Mouse (Mus musculus) B cell, adult 2 months (primary cell): ENCODE results near the gene Hes5.

Source experiments
- DNase-seq, 2 experiments: peaks; one replicate each; pipeline ENCODE4 v3.0.0; 2022

Hes5 gene

GRCm38 (mm10) chr4:154965856-154966255 lies 5.1 kb downstream of the Hes5 start:
- DNase-seq: no peak

GRCm38 (mm10) chr4:154967173-154967572 lies 6.5 kb downstream of the Hes5 start:
- DNase-seq: peak; percentile 72 to 73

- no peak for DNase-seq
Measured at GRCm38 (mm10) chr4:154972546-154972945, 11.8 kb downstream of the Hes5 start.

- DNase-seq: no peak
Measured at GRCm38 (mm10) chr4:154974163-154974611, 13.5 kb downstream of the Hes5 start.

GRCm38 (mm10) chr4:154980110-154980509 lies 19.4 kb downstream of the Hes5 start:
- DNase-seq: peak in 1 of 2 experiments; percentile 15

- DNase-seq: no peak
Measured at GRCm38 (mm10) chr4:154981076-154981475, 20.4 kb downstream of the Hes5 start.

GRCm38 (mm10) chr4:154981530-154981929 lies 20.8 kb downstream of the Hes5 start:
- peak; percentile 47 to 49 for DNase-seq

- DNase-seq: no peak
Measured at GRCm38 (mm10) chr4:154982247-154983120, 21.8 kb downstream of the Hes5 start.

GRCm38 (mm10) chr4:154983767-154984166 lies 23.0 kb downstream of the Hes5 start:
- DNase-seq: no peak

- no peak for DNase-seq
Measured at GRCm38 (mm10) chr4:154985151-154985777, 24.5 kb downstream of the Hes5 start.

- DNase-seq: peak; percentile 80
Measured at GRCm38 (mm10) chr4:154986096-154986495, 25.4 kb downstream of the Hes5 start.

GRCm38 (mm10) chr4:154986750-154987149 lies 26.0 kb downstream of the Hes5 start:
- no peak for DNase-seq

- DNase-seq: no peak
Measured at GRCm38 (mm10) chr4:154994876-154995275, 34.2 kb downstream of the Hes5 start.

GRCm38 (mm10) chr4:154996572-154997154 lies 35.9 kb downstream of the Hes5 start:
- no peak for DNase-seq

GRCm38 (mm10) chr4:154999379-154999778 lies 38.7 kb downstream of the Hes5 start:
- no peak for DNase-seq

GRCm38 (mm10) chr4:155005278-155005677 lies 44.6 kb downstream of the Hes5 start:
- no peak for DNase-seq

GRCm38 (mm10) chr4:155006296-155006695 lies 45.6 kb downstream of the Hes5 start:
- DNase-seq: no peak

- no peak for DNase-seq
Measured at GRCm38 (mm10) chr4:155007641-155008040, 46.9 kb downstream of the Hes5 start.

- DNase-seq: no peak
Measured at GRCm38 (mm10) chr4:155008075-155008474, 47.4 kb downstream of the Hes5 start.

- no peak for DNase-seq
Measured at GRCm38 (mm10) chr4:155009216-155009615, 48.5 kb downstream of the Hes5 start.

- DNase-seq: no peak
Measured at GRCm38 (mm10) chr4:155010870-155011269, 50.1 kb downstream of the Hes5 start.

GRCm38 (mm10) chr4:155011312-155012025 lies 50.7 kb downstream of the Hes5 start:
- no peak for DNase-seq
